Mouse (Mus musculus): Measurements from ENCODE around the gene Gm20671.

DNA sequence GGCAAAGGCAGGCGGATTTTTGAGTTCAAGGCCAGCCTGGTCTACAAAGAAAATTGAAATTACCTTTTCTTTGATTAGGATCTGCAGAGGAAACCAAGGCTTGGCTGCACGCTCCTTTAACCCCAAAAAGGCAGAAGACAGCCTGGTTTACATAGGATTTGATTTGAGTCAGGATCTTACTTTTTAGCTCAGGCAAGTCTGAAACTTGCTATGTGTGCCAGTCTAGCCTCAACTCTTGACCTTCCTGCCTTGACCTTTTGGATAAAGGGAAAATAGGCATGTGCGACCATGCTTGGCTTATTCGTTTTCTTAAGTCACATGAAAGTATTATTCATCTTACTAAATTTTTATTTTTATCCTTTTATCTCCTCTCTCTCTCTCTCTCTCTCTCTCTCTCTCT lies 27.9 kb upstream of the Gm20671 start:
- no peak for TF ChIP-seq POLR2A (IDR thresholded peaks at IDR 0.05; ENCODE audit: insufficient read depth, low read length)
- TF ChIP-seq CTCF (IDR thresholded peaks at IDR 0.05; ENCODE audit: low read depth, low read length), result no peak

Data from ES-Bruce4 (cell line).